Mouse (Mus musculus) hindbrain, embryonic 13.5 days (tissue): Measurements from ENCODE around the gene Frmpd2. TPM values are rescaled to one million over a fixed set of nuclear protein-coding genes. Genes with fewer than 3 reads are reported as not detected.
A peak's percentile ranks its signal among the peaks of the same experiment; 100 is the strongest.

ENCODE experiments used
- ATAC-seq: fragments of 200-750 bp; cut with Nextera tagmentation; 2 replicates; pipeline ENCODE4 v1.8.0; 2017; ENCODE audit warnings: moderate TSS enrichment; ENCODE audit not compliant: low FRiP score
- H3K27ac ChIP-seq: fragments of 300-500 bp; sonication (generic); 2 replicates; pipeline ENCODE4 v1.5.1; 2015; ENCODE audit warnings: inconsistent platforms, mild to moderate bottlenecking, moderate library complexity
- H3K27me3 ChIP-seq: fragments of 300-500 bp; sonication (generic); 2 replicates; pipeline ENCODE4 v1.6.1; 2015; ENCODE audit warnings: mild to moderate bottlenecking, inconsistent platforms
- H3K36me3 ChIP-seq: fragments of 300-500 bp; sonication (generic); 2 replicates; pipeline ENCODE4 v1.6.1; 2015; ENCODE audit warnings: mild to moderate bottlenecking, inconsistent platforms
- H3K4me1 ChIP-seq: fragments of 300-500 bp; sonication (generic); replicated peaks from 2 replicates; pipeline ENCODE4 v1.6.1; 2015; ENCODE audit warnings: inconsistent platforms
- H3K4me2 ChIP-seq: fragments of 300-500 bp; sonication (generic); 2 replicates; pipeline ENCODE4 v1.6.1; 2015; ENCODE audit warnings: inconsistent platforms, mild to moderate bottlenecking, moderate library complexity
- H3K4me3 ChIP-seq: fragments of 300-500 bp; sonication (generic); 2 replicates; pipeline ENCODE4 v1.5.1; 2015; ENCODE audit warnings: mild to moderate bottlenecking, inconsistent platforms
- H3K9ac ChIP-seq: fragments of 300-500 bp; sonication (generic); 2 replicates; pipeline ENCODE4 v1.6.1; 2015; ENCODE audit warnings: mild to moderate bottlenecking, inconsistent platforms
- H3K9me3 ChIP-seq: fragments of 300-500 bp; sonication (generic); 2 replicates; pipeline ENCODE4 v1.6.1; 2016; ENCODE audit warnings: inconsistent platforms
- WGBS: fragments of 180-500 bp; shearing (Covaris S2); methylation state at CpG from one replicate; pipeline ENCODE4 v1.1.7; 2015; 5-methylcytosine and 5-hydroxymethylcytosine counted together
- polyA plus RNA-seq: library from polyadenylated mRNA; unstranded; fragments of >200 nt; fragmentation: Nextera tagmentation; extraction: Ambion mirVana; gene quantifications from 2 replicates; pipeline ENCODE4 v1.2.1, GENCODE M21; 2015

Frmpd2 gene
- polyA plus RNA-seq, 1 experiment from 2014 or later, result not detected

DNA sequence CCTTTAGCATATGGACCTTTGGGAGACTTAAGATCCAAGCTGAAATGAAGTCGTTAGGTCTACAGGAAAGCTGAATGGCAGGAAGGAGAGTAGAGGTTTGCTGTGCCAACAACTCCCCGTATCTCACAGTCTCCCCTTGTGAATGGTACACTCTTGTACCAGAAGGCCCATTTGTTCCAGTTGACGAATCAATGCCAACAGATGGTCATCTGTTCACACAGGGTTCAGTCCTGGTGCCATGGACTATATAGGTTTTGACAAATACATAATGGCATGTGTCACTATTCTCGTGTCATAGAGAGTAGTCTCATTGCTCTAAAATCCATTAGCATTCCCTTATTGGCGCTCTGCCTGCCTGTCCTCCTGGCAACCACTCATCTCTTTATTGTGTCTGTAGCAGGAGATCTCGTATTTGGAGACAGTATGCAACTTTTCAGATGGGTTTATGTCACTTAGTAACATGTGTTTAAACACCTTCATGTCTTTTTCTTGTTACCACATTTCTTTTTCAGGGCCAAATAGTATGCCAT, 43.3 kb downstream of the Frmpd2 start:
- Histone ChIP-seq H3K27ac (no peak overlapping the region), H3K4me1 (peaks cover 10% of the 10 kb centered on the region; the same call in 1 of the 2 replicates), H3K4me2 (no peak overlapping the region), H3K27me3 (0 out of 2 replicates have a peak, but pooled peaks cover 3% of the 10 kb centered on the region), H3K9ac (no peak overlapping the region), H3K9me3 (no peaks in the 10 kb centered on the region), H3K36me3 (no peaks in the 10 kb centered on the region), H3K4me3 (no peak overlapping the region)
- WGBS, result 68% methylated on average over 6 of the region's 6 CpGs
- ATAC-seq, result no peak

DNA sequence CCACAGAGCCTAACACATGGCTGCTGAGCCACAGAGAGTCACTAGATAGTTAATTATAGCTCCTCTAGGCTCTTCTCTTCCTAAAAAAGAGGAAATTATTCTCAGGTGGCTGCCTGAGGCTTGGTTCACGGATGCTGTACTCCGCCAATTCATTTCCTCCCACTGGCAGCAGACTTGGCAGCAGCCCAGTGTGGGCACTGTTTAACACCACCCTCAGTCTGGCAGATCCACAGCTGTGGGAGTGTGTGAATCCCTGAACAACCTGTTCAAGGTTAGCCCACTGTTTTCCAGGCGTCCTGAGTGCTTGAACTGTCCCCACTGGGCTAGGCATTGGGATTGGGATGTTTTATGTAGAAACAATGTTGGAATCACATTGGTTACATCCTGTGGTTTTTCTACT, 50.0 kb downstream of the Frmpd2 start:
- no peak overlapping the region for H3K9ac ChIP-seq
- no peak for ATAC-seq
- no peak overlapping the region for H3K4me2 ChIP-seq
- H3K27ac ChIP-seq, result peak overlapping the region; percentile 36; the same call in 1 of the 2 replicates
- 49% methylated on average over 3 of the region's 3 CpGs for WGBS
- no peaks in the 10 kb centered on the region for H3K27me3 ChIP-seq
- H3K4me3 ChIP-seq, result no peak overlapping the region
- H3K4me1 ChIP-seq, result peaks cover 14% of the 10 kb centered on the region; the same call in 1 of the 2 replicates
- H3K36me3 ChIP-seq, result no peaks in the 10 kb centered on the region
- H3K9me3 ChIP-seq, result no peaks in the 10 kb centered on the region

DNA sequence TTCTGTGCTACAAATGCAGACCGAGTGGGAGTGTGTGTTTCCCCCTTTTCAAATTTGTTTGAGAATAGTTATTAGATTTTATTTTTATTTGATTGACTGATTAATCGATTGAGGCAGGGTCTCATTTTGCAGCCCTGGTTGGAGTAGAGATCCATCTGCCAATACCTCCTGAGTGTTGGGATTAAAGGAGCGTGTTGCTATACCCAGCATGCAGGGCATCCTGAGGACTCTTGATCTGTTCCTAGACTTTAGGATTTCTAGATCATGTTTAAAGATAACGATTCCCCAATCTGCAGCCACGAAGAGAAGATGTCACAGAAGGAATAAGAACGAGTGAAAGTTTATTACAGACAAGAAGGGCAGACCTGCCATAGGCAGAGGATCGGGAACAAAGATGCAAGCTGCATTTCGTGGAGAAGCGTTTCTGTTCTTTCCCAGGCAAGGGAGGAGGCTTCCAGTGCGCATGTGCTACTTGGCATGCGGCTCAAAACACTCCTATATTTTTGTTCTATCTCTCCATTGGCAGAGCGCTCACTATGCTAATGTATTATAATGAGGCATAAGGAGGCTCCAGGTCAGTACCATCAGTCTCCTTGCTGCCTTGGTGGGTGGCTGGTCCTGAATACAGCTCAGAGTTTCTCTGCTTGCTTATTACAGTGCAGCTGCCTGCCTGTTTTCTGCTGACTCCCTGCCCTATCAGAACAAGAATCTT, 53.9 kb downstream of the Frmpd2 start:
- WGBS, result 47% methylated on average over 12 of the region's 12 CpGs
- H3K27ac ChIP-seq, result peak overlapping the region; percentile 52

DNA sequence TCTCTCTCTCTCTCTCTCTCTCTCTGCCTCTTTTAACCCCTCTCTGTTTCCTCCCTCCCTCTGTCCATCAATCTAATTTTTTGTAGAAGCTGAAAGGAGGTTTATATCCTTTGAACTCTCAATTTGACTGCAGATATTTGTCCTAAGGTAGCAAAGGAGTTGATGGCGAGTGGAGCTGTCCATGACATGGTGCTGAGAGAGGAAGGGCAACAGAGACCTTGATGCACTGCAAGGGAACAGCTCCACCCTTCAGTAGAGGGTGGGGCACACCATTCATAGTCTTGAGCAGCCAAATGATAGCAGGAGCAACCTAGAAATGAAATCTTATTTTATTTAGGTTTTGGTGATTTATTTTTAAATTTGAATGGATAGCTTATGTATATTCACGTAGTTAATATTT, 55.1 kb downstream of the Frmpd2 start:
- H3K4me3 ChIP-seq, result no peak overlapping the region
- no peak overlapping the region for H3K27ac ChIP-seq
- H3K27me3 ChIP-seq, result no peaks in the 10 kb centered on the region
- 68% methylated on average over 2 of the region's 2 CpGs for WGBS
- ATAC-seq, result no peak
- H3K36me3 ChIP-seq, result no peaks in the 10 kb centered on the region
- no peak overlapping the region for H3K4me2 ChIP-seq
- H3K9ac ChIP-seq, result no peak overlapping the region
- no peaks in the 10 kb centered on the region for H3K9me3 ChIP-seq
- H3K4me1 ChIP-seq, result peaks cover 9% of the 10 kb centered on the region; the same call in 1 of the 2 replicates

More for the DNA sequence above, 53.9 kb downstream of the Frmpd2 start:
- Histone ChIP-seq H3K27me3 (no peaks in the 10 kb centered on the region), H3K4me3 (no peak overlapping the region), H3K4me1 (peaks cover 14% of the 10 kb centered on the region; the same call in 1 of the 2 replicates), H3K36me3 (no peaks in the 10 kb centered on the region), H3K9me3 (no peaks in the 10 kb centered on the region), H3K9ac (0 out of 2 replicates have a peak overlapping the region, but pooled peaks have one; percentile 0), H3K4me2 (0 out of 2 replicates have a peak overlapping the region, but pooled peaks have one; percentile 25)
- peak; percentile 89 for ATAC-seq

GRCm38 (mm10) chr14:33527938-33528337, 56.4 kb downstream of the Frmpd2 start:
- Histone ChIP-seq H3K27ac (no peak overlapping the region), H3K36me3 (no peaks in the 10 kb centered on the region), H3K4me1 (peaks cover 8% of the 10 kb centered on the region; the same call in 1 of the 2 replicates), H3K9me3 (no peaks in the 10 kb centered on the region), H3K4me2 (no peak overlapping the region), H3K4me3 (no peak overlapping the region), H3K27me3 (no peaks in the 10 kb centered on the region), H3K9ac (no peak overlapping the region)
- WGBS, result 63% methylated on average over 3 of the region's 3 CpGs
- no peak for ATAC-seq

DNA sequence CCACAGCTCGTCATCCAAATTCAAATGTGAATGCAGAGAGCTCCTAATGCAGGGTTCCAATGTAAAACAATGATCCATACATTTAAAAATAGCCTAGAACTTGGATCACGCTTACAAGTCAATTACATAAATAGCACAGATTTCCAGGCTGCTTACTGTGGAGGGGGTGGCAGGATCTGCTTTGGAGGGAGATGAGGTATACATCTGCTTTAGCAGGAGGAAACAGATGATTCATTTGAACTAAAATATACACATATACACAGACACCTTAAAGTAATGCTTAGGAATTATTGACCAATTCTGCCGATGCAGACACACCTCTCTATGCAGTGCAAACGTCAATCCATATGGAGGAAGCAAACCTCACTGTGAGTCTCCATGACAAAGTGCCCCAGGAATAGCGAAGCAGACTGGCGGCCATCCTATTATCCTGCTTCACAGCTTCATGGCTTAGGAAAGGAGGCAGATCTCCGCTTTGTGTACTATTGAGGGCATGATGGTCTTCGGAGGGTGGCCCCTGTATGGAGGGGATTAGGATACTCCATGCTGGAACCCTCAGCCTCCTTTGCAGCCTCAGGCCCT, 59.9 kb downstream of the Frmpd2 start:
- H3K4me1 ChIP-seq, result no peaks in the 10 kb centered on the region
- H3K4me3 ChIP-seq, result no peak overlapping the region
- H3K36me3 ChIP-seq, result no peaks in the 10 kb centered on the region
- no peaks in the 10 kb centered on the region for H3K27me3 ChIP-seq
- no peak overlapping the region for H3K9ac ChIP-seq
- no peak for ATAC-seq
- 78% methylated on average over 8 of the region's 8 CpGs for WGBS
- no peaks in the 10 kb centered on the region for H3K9me3 ChIP-seq
- H3K27ac ChIP-seq, result no peak overlapping the region
- H3K4me2 ChIP-seq, result no peak overlapping the region

DNA sequence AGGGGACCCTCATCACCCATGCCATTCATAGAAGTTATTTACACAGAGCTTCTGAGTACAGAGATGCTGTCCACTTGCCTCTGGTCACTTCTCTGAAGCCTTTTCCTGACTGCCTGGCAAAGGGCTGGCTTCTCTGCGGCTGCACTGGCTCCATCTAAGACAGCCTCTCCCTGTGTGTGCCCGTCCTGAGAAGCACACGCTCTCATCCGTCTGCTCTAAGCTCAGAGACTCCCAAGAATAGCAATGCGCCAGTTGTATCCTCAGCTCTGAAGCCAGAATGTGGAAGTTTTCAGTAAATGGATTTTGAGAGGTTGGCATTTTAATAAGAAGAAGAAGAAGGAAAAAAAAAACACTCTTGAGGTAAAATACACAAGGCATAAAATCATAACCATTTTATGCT, 61.3 kb downstream of the Frmpd2 start:
- H3K9me3 ChIP-seq, result peaks cover 7% of the 10 kb centered on the region; the same call in 1 of the 2 replicates
- H3K4me1 ChIP-seq, result no peaks in the 10 kb centered on the region
- no peak overlapping the region for H3K4me3 ChIP-seq
- no peak for ATAC-seq
- no peak overlapping the region for H3K27ac ChIP-seq
- no peaks in the 10 kb centered on the region for H3K36me3 ChIP-seq
- WGBS, result 87% methylated on average over 5 of the region's 5 CpGs
- no peaks in the 10 kb centered on the region for H3K27me3 ChIP-seq
- no peak overlapping the region for H3K9ac ChIP-seq
- no peak overlapping the region for H3K4me2 ChIP-seq

GRCm38 (mm10) chr14:33533516-33533915, 62.0 kb downstream of the Frmpd2 start:
- H3K9me3 ChIP-seq, result peaks cover 8% of the 10 kb centered on the region; the same call in 1 of the 2 replicates
- no peak for ATAC-seq
- no peak overlapping the region for H3K9ac ChIP-seq
- no peak overlapping the region for H3K4me3 ChIP-seq
- H3K4me1 ChIP-seq, result no peaks in the 10 kb centered on the region
- no peaks in the 10 kb centered on the region for H3K27me3 ChIP-seq
- 68% methylated on average over 1 of the region's 1 CpGs for WGBS
- no peak overlapping the region for H3K27ac ChIP-seq
- no peak overlapping the region for H3K4me2 ChIP-seq
- no peaks in the 10 kb centered on the region for H3K36me3 ChIP-seq

GRCm38 (mm10) chr14:33535317-33535716, 63.8 kb downstream of the Frmpd2 start:
- Histone ChIP-seq H3K4me1 (no peaks in the 10 kb centered on the region), H3K9ac (no peak overlapping the region), H3K36me3 (no peaks in the 10 kb centered on the region), H3K4me3 (no peak overlapping the region), H3K27me3 (no peaks in the 10 kb centered on the region), H3K27ac (no peak overlapping the region), H3K9me3 (peaks cover 8% of the 10 kb centered on the region; the same call in 1 of the 2 replicates), H3K4me2 (no peak overlapping the region)
- WGBS, result 84% methylated on average over 6 of the region's 6 CpGs
- no peak for ATAC-seq

GRCm38 (mm10) chr14:33539559-33540167, 68.2 kb downstream of the Frmpd2 start:
- H3K4me3 ChIP-seq, result no peak overlapping the region
- H3K27ac ChIP-seq, result 0 out of 2 replicates have a peak overlapping the region, but pooled peaks have one; percentile 3
- no peaks in the 10 kb centered on the region for H3K36me3 ChIP-seq
- H3K27me3 ChIP-seq, result no peaks in the 10 kb centered on the region
- H3K4me2 ChIP-seq, result no peak overlapping the region
- WGBS, result 76% methylated on average over 7 of the region's 7 CpGs
- H3K9me3 ChIP-seq, result peaks cover 8% of the 10 kb centered on the region; the same call in 1 of the 2 replicates
- ATAC-seq, result no peak
- no peak overlapping the region for H3K9ac ChIP-seq
- no peaks in the 10 kb centered on the region for H3K4me1 ChIP-seq

GRCm38 (mm10) chr14:33545565-33546143, 74.2 kb downstream of the Frmpd2 start:
- Histone ChIP-seq H3K9me3 (no peaks in the 10 kb centered on the region), H3K4me2 (no peak overlapping the region), H3K4me1 (peaks cover 19% of the 10 kb centered on the region), H3K27ac (no peak overlapping the region), H3K4me3 (no peak overlapping the region), H3K36me3 (no peaks in the 10 kb centered on the region), H3K9ac (no peak overlapping the region), H3K27me3 (no peaks in the 10 kb centered on the region)
- no peak for ATAC-seq
- 78% methylated on average over 8 of the region's 8 CpGs for WGBS

GRCm38 (mm10) chr14:33548650-33549049, 77.2 kb downstream of the Frmpd2 start:
- no peak overlapping the region for H3K9ac ChIP-seq
- 74% methylated on average over 3 of the region's 3 CpGs for WGBS

More at GRCm38 (mm10) chr14:33548650-33549049, 77.2 kb downstream of the Frmpd2 start:
- H3K27me3 ChIP-seq, result no peaks in the 10 kb centered on the region
- H3K9me3 ChIP-seq, result no peaks in the 10 kb centered on the region
- no peak overlapping the region for H3K4me3 ChIP-seq
- H3K4me2 ChIP-seq, result no peak overlapping the region
- ATAC-seq, result no peak
- no peaks in the 10 kb centered on the region for H3K36me3 ChIP-seq
- H3K4me1 ChIP-seq, result peaks cover 19% of the 10 kb centered on the region
- no peak overlapping the region for H3K27ac ChIP-seq
